Mouse (Mus musculus): Measurements from ENCODE around the gene Gm3173.
"Not testable (repeated sequence)": the region's sequence is repeated elsewhere in the genome, so short reads cannot be mapped to it uniquely, and the experiment has no call there.

DNA sequence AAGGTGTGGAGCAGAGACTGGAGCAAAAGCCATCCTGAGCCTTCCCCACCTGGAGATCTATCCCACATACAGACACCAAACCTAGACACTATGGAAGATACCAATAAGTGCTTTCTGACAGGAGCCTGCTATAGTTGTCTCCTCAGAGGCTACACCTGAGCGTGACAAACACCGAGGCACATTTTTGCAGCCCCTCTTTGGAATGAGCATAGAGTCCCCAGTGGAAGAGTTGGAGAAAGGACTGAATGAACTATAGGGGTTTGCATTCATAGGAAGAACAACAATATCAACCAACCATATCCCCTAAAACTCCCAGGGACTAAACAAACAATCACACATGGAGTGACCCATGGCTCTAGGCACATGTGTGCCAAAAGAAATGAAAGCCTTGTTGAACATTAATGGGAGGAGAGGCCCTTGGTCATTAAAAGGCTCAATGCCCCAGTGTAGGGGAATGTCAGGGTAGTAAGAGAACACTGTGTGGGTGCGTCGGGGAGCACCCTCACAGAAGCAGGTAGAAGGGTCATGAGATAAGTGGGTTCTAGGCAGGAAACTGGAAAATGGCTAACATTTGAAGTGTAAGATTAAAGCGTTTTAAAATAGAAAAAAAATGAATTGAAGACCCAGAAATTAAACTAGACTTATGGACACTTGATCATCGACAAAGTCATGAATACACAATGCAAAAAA lies 37.8 kb upstream of the Gm3173 start:
- TF ChIP-seq TAL1 (conservative IDR thresholded peaks at IDR 0.05; ENCODE audit: low read depth, low read length); GATA1 (IDR thresholded peaks at IDR 0.05; ENCODE audit: borderline replicate concordance, low read length); CTCF (IDR thresholded peaks at IDR 0.05; ENCODE audit: low read depth, low read length); GATA2 (IDR thresholded peaks at IDR 0.05; ENCODE audit: borderline replicate concordance, low read depth, low read length); POLR2AphosphoS5 (IDR thresholded peaks at IDR 0.05; ENCODE audit: insufficient replicate concordance, low read depth, low read length): not testable (repeated sequence)

Data from G1E (cell line).